ENCODE assay signal across 7 mouse cellular contexts in genomic region chr12:4132941-4133846, GRCm38 (mm10). TPM values are rescaled to one million over a fixed set of nuclear protein-coding genes. Genes with fewer than 3 reads are reported as not detected.
DNase-seq lines count a peak whose midpoint lies in the region; ATAC-seq lines count a peak whose summit lies in the region.

TSS of gene Adcy3 (plus strand) at chr12:4133103.

- peaks cover 8% of the 10 kb centered on the region; the same call in 1 of the 2 replicates for H3K9me3 ChIP-seq in kidney, embryonic 15.5 days (replicated peaks)
- no peaks in the 10 kb centered on the region for H3K9me3 ChIP-seq in midbrain, embryonic 16.5 days (replicated peaks; ENCODE audit: control insufficient read depth, low read length, poor library complexity, severe bottlenecking)

- WGBS in kidney, embryonic 15.5 days, result 2% methylated on average over 64 of the region's 83 CpGs
- under 1% methylated on average over 77 of the region's 83 CpGs for WGBS in midbrain, embryonic 16.5 days

- peaks cover 31% of the 10 kb centered on the region for H3K4me1 ChIP-seq in kidney, embryonic 15.5 days
- H3K4me1 ChIP-seq in midbrain, embryonic 16.5 days (ENCODE audit: control insufficient read depth, insufficient read depth, low read length), result peaks cover 17% of the 10 kb centered on the region

- H3K27me3 ChIP-seq in kidney, embryonic 15.5 days, result no peaks in the 10 kb centered on the region
- H3K27me3 ChIP-seq in midbrain, embryonic 16.5 days (ENCODE audit: control insufficient read depth, insufficient read depth, low read depth, low read length), result no peaks in the 10 kb centered on the region

- peak within 1 kb of the TSS; percentile 64 for H3K4me3 ChIP-seq in kidney, embryonic 15.5 days (replicated peaks)
- H3K4me3 ChIP-seq in midbrain, embryonic 16.5 days (ENCODE audit: low read depth, low read length), result peak within 1 kb of the TSS; percentile 61

- peak within 1 kb of the TSS; percentile 48 for H3K27ac ChIP-seq in kidney, embryonic 15.5 days
- peak within 1 kb of the TSS; percentile 79 for H3K27ac ChIP-seq in midbrain, embryonic 16.5 days (ENCODE audit: low read length)

- DNase-seq in adrenal gland, postnatal 4 days (ENCODE audit: low spot score in 2 of 2), result peak; percentile 24 to 28
- peak; percentile 68 for DNase-seq in embryo, embryonic 9.5 days (ENCODE audit: extremely low spot score)
- peak; percentile 60 to 68 for DNase-seq in heart, adult 18-20 months
- DNase-seq in liver, result peak; percentile 38
- peak; percentile 28 to 59 for DNase-seq in spleen, postnatal 10 days (ENCODE audit: low spot score in 2 of 2)

- H3K36me3 ChIP-seq in kidney, embryonic 15.5 days, result no peaks in the 10 kb centered on the region; the same call in 1 of the 2 replicates
- H3K36me3 ChIP-seq in midbrain, embryonic 16.5 days (ENCODE audit: control insufficient read depth, insufficient read depth, low read length), result no peaks in the 10 kb centered on the region

- H3K9ac ChIP-seq in kidney, embryonic 15.5 days, result peak within 1 kb of the TSS; percentile 71
- peak within 1 kb of the TSS; percentile 85 for H3K9ac ChIP-seq in midbrain, embryonic 16.5 days (ENCODE audit: low read depth, low read length)

- peak; percentile 85 for ATAC-seq in kidney, embryonic 15.5 days (replicated peaks; ENCODE audit: low FRiP score)
- peak; percentile 89 for ATAC-seq in midbrain, embryonic 16.5 days

- peak within 1 kb of the TSS; percentile 93 for H3K4me2 ChIP-seq in kidney, embryonic 15.5 days
- H3K4me2 ChIP-seq in midbrain, embryonic 16.5 days (ENCODE audit: low read length), result peak within 1 kb of the TSS; percentile 83

RNA-seq across cellular contexts. Expression of gene Adcy3, which starts in this region (rescaled TPM):
- total RNA-seq in adrenal gland, postnatal 4 days (2021), result 10 to 100 TPM; 25.8 to 26.8 TPM
- total RNA-seq in heart, adult 18-20 months (2021), result 1 to 10 TPM; 3.4 to 5.2 TPM
- polyA plus RNA-seq in kidney, embryonic 15.5 days (2015; fragmentation: Nextera tagmentation; extraction: Ambion mirVana), result 9.4 and 11.0 TPM in 2 replicates
- polyA plus RNA-seq in midbrain, embryonic 16.5 days (2015; fragmentation: Nextera tagmentation; extraction: Ambion mirVana), result 13.5 and 15.5 TPM in 2 replicates

Comparison
In these comparisons a context has a peak if more than half of its experiments do, and no peak if none do; other contexts are left out.
1. Peak in every context shown above with its lines: DNase-seq, ATAC-seq, H3K4me3 ChIP-seq and H3K27ac ChIP-seq.
2. RNA of gene Adcy3 (total RNA-seq): 25.8 to 26.8 TPM in adrenal gland, postnatal 4 days; 3.4 to 5.2 TPM in heart, adult 18-20 months; every median in the first group is over 4 times any median in the second.